Mouse (Mus musculus) cerebellum, adult 2 months (tissue): ENCODE results near the gene Thra.

ENCODE experiments used
- CTCF ChIP-seq: fragments of 200-500 bp; IDR thresholded peaks from 2 replicates; pipeline ENCODE4 v1.5.1; 2011; ENCODE audit warnings: low read depth, mild to moderate bottlenecking, control low read depth, low read length, moderate library complexity, borderline replicate concordance; ENCODE audit not compliant: insufficient read depth
- POLR2A ChIP-seq: fragments of 200-500 bp; IDR thresholded peaks from 2 replicates; pipeline ENCODE4 v1.6.1; 2011; ENCODE audit warnings: low read length, control low read depth, borderline replicate concordance; ENCODE audit not compliant: insufficient read depth

DNA sequence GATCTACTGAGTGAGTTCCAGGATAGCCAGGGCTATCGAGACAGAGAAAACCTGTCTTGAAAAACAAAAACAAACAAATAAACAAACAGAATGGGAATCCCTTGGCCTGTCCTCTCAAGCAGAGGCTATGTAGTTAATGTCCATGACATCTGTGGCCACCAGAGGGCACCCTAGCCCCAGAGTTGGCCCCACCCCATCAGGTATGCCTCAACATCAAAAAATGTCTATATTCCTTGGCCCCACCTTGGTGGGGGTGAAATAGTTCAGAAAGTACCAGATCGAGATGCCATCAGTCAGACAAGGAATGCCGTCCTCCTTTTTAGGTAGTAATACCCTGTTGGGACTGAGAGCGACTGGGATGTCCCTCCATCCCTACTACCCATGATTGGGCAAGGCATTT is 40.5 kb upstream of the Thra start:
- TF ChIP-seq POLR2A: no peak
- TF ChIP-seq CTCF: peak; percentile 92
